Mouse (Mus musculus) G1E (cell line): Measurements from ENCODE around the gene Ecpas.

Source experiments
- CTCF ChIP-seq: IDR thresholded peaks from 2 replicates; pipeline ENCODE4 v1.5.1; 2012; ENCODE audit warnings: low read depth, low read length, inconsistent platforms, mixed read lengths
- GATA1 ChIP-seq: IDR thresholded peaks from 2 replicates; pipeline ENCODE4 v1.6.1; 2012; ENCODE audit warnings: borderline replicate concordance, low read length, inconsistent platforms, mixed read lengths
- POLR2AphosphoS5 ChIP-seq: IDR thresholded peaks from 2 replicates; pipeline ENCODE4 v1.6.1; 2012; ENCODE audit warnings: low read depth, low read length, inconsistent platforms; ENCODE audit not compliant: insufficient replicate concordance
- TAL1 ChIP-seq: conservative IDR thresholded peaks from 2 replicates; pipeline ENCODE4 v1.6.1; 2012; ENCODE audit warnings: low read depth, low read length, inconsistent platforms, mixed read lengths

- no peak for TF ChIP-seq CTCF
- no peak for TF ChIP-seq TAL1
- TF ChIP-seq POLR2AphosphoS5, result no peak
- no peak for TF ChIP-seq GATA1
Observed at GRCm38 (mm10) chr4:58825921-58826320, 86.6 kb downstream of the Ecpas start.
